Mouse (Mus musculus) cerebellum, adult 9-10 months (tissue): Measurements from ENCODE around the gene Trove2.
A peak's percentile ranks its signal among the peaks of the same experiment; 100 is the strongest.

Experiments used
- DNase-seq: peaks from one replicate; pipeline ENCODE4 v3.0.0; 2022

Gene Trove2

GRCm38 (mm10) chr1:143776446-143777411 lies at the start of gene Trove2, which contains the start of gene Uchl5:
Gene Trove2 (minus strand): TSS chr1:143777068.
Gene Uchl5 (plus strand): TSS chr1:143777272.
- peak; percentile 98 for DNase-seq

- DNase-seq = no peak
These were observed 45.8 kb upstream of the Trove2 start for GRCm38 (mm10) chr1:143822677-143823076.

DNA sequence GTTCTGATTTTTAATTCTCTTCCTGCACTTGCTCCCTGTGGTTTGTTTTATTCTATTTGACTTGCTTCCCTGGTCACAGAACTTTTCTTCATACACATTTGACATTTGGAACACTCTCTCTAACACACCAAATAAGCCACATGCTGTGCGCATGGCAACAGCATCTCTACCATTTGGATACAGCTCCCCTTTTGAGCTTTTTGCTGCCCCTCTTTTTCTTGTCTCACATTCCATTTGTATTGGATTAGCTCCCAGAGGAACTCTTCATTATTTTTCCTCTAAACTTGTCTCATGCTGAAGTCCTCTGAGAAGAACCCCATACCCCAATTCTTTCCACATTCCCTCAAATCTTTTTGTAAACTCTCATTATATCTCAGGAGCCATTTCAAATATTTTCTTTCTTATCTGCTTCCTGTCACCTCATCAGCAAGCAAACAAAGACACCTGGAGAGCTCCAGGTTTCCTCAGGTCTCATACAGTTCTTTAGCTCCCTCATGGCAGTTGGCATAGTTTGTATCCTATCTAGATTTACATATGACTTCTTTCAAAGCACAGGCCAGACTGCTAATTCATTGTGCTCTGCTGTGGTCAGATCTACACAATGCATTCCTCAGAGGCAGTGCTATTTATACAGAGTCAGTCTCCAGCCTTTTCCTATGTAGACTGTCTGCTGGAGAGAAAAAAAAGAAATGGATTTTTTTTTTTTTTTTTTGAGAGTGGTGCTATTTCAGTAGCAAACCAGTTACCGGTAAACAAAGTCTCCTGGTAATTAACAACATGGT lies 43.4 kb upstream of the Trove2 start:
- no peak for DNase-seq

GRCm38 (mm10) chr1:143813676-143814360 lies 37.0 kb upstream of the Trove2 start:
- peak; percentile 41 for DNase-seq

DNA sequence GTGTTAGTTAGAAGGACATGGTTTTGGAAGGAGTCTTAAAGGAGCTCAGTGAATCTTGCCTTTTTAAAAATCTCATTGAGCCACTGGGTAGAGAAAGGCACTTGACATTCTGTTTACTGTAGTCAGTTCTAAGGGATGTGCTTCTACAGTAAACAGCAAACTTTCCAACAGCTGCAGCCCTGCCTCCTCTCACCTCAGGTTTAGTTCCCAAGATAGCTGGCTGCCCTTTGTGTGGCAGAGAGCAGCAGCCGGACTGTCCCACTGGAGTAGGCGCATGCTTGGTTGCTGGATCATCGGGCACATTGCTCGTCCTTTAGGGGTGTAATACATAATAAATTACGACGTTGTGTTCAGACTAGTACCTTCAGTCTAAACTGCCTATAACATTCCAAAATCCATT lies 32.2 kb upstream of the Trove2 start:
- DNase-seq = no peak

- peak; percentile 76 for DNase-seq
These were observed 26.7 kb upstream of the Trove2 start for GRCm38 (mm10) chr1:143803537-143803936.

DNA sequence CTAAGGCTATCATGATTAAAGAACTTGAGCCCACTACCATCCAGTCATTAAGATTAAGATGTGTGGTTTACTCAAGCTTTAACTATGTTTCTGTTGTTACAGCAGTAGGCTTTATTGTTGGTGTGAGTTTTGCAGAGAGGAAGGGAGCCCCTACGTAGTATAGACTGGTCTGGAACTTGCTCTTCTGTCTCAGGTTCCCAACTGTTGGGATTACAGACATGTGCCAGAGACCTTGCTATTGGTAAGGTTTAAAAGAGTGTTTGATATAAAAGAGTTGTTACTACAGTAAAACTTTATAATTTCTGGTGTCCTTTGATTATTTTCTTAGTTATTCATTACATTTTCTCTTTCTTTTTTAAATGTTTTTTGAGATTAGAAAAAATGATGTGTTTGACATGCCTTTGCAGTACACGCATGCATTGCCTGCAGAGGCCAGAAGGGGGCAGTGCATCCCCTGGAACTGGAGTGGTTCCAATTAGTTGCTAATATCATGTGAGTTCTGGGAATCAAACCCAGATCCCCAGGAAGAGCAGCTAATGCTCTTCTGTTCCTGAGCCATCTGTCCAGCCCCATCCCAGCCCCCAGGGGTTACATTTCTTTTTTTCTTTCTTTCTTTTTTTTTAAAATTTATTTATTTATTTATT lies 11.8 kb upstream of the Trove2 start:
- no peak for DNase-seq

- DNase-seq = no peak
These were observed 820 bp upstream of the Trove2 start for GRCm38 (mm10) chr1:143777558-143778218.

DNA sequence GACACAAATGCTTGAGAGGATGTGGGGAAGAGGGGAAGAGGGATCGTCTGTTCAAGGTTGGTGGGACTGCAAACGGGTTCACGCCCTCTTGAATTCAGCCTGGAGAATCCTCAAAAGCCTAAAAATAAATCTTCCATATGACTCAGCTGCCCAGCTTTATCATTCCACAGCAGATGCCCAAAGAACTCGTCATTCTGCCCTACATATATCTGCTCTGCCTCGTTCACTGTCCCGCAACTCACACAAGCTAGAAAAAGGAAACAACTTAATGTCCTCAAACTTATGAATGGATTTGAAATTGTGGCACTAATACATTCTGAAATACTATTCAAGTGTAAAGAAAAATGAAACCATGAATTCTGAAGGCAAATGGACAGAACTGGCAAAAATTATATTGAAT lies 3.0 kb downstream of the Trove2 start:
- no peak for DNase-seq

DNA sequence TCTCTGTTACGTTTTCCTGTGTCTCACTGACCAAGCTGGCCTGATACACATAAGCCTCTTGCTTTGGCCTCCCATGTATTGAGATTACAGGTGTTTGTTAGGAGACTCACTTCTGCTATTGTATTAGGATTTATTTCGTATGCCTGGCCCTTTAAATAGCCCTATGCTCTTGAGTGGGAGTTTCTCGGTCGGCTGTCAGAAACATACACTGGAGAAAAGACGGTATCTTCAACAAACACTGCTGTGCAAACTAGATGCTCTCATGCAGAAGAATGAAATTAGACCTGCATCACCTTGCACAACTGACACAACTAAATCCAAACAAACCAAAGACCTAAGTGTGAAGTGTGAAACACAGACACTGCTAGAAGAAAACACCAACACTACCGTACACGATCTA lies 3.8 kb downstream of the Trove2 start:
- DNase-seq = no peak

- DNase-seq = no peak
These were observed 6.3 kb downstream of the Trove2 start for GRCm38 (mm10) chr1:143770444-143771109.

- no peak for DNase-seq
These were observed 10.6 kb downstream of the Trove2 start for GRCm38 (mm10) chr1:143766238-143766637.

DNA sequence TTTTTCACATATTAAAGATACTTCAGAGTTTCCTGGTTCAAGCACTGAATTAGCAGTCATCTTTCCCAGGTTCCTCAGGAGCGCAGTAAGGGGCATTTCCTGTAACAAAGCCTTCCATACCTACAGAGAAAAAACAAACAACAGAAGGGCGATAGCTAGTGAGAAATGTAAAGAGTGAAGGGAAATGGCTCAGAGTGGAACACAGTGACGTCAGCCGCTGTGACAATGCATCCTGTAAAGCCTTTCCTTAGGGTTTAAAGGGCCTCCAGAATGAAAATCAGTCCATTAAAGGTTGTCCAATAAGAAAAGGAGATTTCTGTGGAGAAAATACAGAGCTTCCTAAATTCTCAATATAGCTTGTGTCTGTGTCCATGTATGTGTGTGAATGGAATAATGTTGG lies 11.1 kb downstream of the Trove2 start:
- DNase-seq = no peak

- DNase-seq = no peak
These were observed 12.4 kb downstream of the Trove2 start for GRCm38 (mm10) chr1:143764443-143764842.

- DNase-seq = no peak
These were observed 14.7 kb downstream of the Trove2 start for GRCm38 (mm10) chr1:143762159-143762558.

GRCm38 (mm10) chr1:143745871-143746270 lies 31.0 kb downstream of the Trove2 start:
- DNase-seq = no peak

DNA sequence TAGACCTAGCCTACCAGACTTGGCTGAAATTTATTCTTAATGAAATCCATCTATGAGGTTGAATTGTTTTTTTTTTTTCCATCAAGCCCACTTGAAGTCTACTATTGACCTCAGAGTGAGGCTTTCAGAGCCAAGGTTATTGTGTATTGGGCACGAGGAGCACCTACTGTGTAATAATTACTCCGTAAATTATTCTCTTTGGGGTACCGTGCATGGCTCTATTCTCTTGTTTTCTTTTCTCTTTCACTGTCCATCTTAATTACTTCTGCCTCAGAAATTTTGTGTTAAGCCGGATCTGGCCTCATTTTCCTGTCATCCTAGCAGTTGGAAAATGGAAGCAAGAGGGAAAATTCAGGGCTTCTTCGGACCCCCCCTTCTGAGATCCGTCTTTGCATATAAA lies 34.7 kb downstream of the Trove2 start:
- no peak for DNase-seq

GRCm38 (mm10) chr1:143741331-143741730 lies 35.5 kb downstream of the Trove2 start:
- no peak for DNase-seq

DNA sequence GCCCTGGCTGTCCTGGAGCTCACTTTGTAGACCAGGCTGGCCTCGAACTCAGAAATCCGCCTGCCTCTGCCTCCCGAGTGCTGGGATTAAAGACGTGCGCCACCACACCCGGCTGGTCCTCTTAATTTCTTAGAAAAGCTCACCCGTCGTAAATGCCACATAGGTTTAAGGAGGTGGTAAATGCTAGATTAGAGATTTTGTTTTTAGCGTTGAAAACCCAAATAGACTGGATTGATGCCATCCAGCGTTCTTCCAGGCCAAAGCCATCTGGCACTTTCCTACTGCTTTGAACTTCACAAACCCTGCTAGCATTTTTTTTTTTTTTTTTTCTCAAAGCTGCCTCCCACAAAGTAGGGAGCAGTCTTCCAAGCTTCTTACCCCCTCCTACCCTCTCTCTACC lies 36.3 kb downstream of the Trove2 start:
- DNase-seq = peak; percentile 60

GRCm38 (mm10) chr1:143739361-143740350 lies 37.2 kb downstream of the Trove2 start:
- DNase-seq = peak; percentile 96
